Mouse (Mus musculus) ES-CJ7 (cell line): ENCODE results near the gene Spns2.

Source experiments
- DNase-seq: peaks from one replicate; pipeline ENCODE4 v3.0.0; 2011; ENCODE audit warnings: low read depth, low spot score

Gene Spns2

GRCm38 (mm10) chr11:72436756-72437650 lies 52.7 kb downstream of the Spns2 start:
- no peak for DNase-seq

GRCm38 (mm10) chr11:72436271-72436670 lies 53.4 kb downstream of the Spns2 start:
- DNase-seq, result no peak

- no peak for DNase-seq
Measured at GRCm38 (mm10) chr11:72435694-72436045, 54.0 kb downstream of the Spns2 start.

- peak; percentile 85 for DNase-seq
Measured at GRCm38 (mm10) chr11:72434963-72435693, 54.6 kb downstream of the Spns2 start, which contains the start of gene Ggt6. Gene Ggt6, plus strand, starts transcription at chr11:72435526.

GRCm38 (mm10) chr11:72430311-72431068 lies 59.2 kb downstream of the Spns2 start:
- DNase-seq, result peak; percentile 59

- peak; percentile 93 for DNase-seq
Measured at GRCm38 (mm10) chr11:72429288-72429690, 60.4 kb downstream of the Spns2 start.

GRCm38 (mm10) chr11:72428694-72429093 lies 61.0 kb downstream of the Spns2 start:
- peak; percentile 90 for DNase-seq

- no peak for DNase-seq
Measured at GRCm38 (mm10) chr11:72426884-72427283, 62.8 kb downstream of the Spns2 start.

GRCm38 (mm10) chr11:72425201-72425600 lies 64.5 kb downstream of the Spns2 start:
- no peak for DNase-seq

- peak; percentile 60 for DNase-seq
Measured at GRCm38 (mm10) chr11:72423686-72424085, 66.0 kb downstream of the Spns2 start.

GRCm38 (mm10) chr11:72421518-72422278 lies 68.0 kb downstream of the Spns2 start:
- DNase-seq, result no peak

- peak; percentile 97 for DNase-seq
Measured at GRCm38 (mm10) chr11:72420460-72421122, 69.1 kb downstream of the Spns2 start.

GRCm38 (mm10) chr11:72419006-72419405 lies 70.7 kb downstream of the Spns2 start:
- DNase-seq, result no peak

GRCm38 (mm10) chr11:72418227-72418626 lies 71.5 kb downstream of the Spns2 start:
- DNase-seq, result no peak

- DNase-seq, result no peak
Measured at GRCm38 (mm10) chr11:72417376-72417775, 72.3 kb downstream of the Spns2 start.

- no peak for DNase-seq
Measured at GRCm38 (mm10) chr11:72416666-72417065, 73.0 kb downstream of the Spns2 start.

- no peak for DNase-seq
Measured at GRCm38 (mm10) chr11:72415155-72415554, 74.5 kb downstream of the Spns2 start.

- no peak for DNase-seq
Measured at GRCm38 (mm10) chr11:72413601-72414190, 76.0 kb downstream of the Spns2 start.

GRCm38 (mm10) chr11:72413016-72413415 lies 76.7 kb downstream of the Spns2 start:
- no peak for DNase-seq

- DNase-seq, result no peak
Measured at GRCm38 (mm10) chr11:72411945-72412344, 77.8 kb downstream of the Spns2 start.
